Mouse (Mus musculus) bone marrow macrophage, adult 2 months (primary cell): ENCODE results near the gene Ksr1. TPM values are rescaled to one million over a fixed set of nuclear protein-coding genes. Genes with fewer than 3 reads are reported as not detected.

Source experiments
- H3K27ac ChIP-seq: 2 replicates; pipeline ENCODE4 v1.5.1; 2012; ENCODE audit warnings: low read depth, low read length; ENCODE audit not compliant: insufficient read depth
- H3K4me1 ChIP-seq: 2 replicates; pipeline ENCODE4 v1.6.1; 2012; ENCODE audit warnings: low read length; ENCODE audit not compliant: control insufficient read depth, insufficient read depth
- H3K4me3 ChIP-seq: 2 replicates; pipeline ENCODE4 v1.5.1; 2012; ENCODE audit warnings: mild to moderate bottlenecking, low read length, moderate library complexity; ENCODE audit not compliant: insufficient read depth
- CTCF ChIP-seq: IDR thresholded peaks from 2 replicates; pipeline ENCODE4 v1.5.1; 2012; ENCODE audit warnings: low read depth, mild to moderate bottlenecking, low read length, moderate library complexity
- POLR2A ChIP-seq: IDR thresholded peaks from 2 replicates; pipeline ENCODE4 v1.6.1; 2012; ENCODE audit warnings: mild to moderate bottlenecking, low read depth, low read length, borderline replicate concordance
- polyA plus RNA-seq: library from polyadenylated mRNA; stranded (reverse); fragments of >200 nt; gene quantifications from 2 replicates; pipeline ENCODE4 v1.2.4, GENCODE M21; 2012; ENCODE audit not compliant: missing spikeins, insufficient read depth, insufficient read length

The Ksr1 gene
- polyA plus RNA-seq, 1 experiment = 6.0 TPM

- Histone ChIP-seq H3K4me3 (no peak overlapping the region), H3K27ac (no peak overlapping the region), H3K4me1 (peaks cover 6% of the 10 kb centered on the region)
- TF ChIP-seq POLR2A = no peak
- TF ChIP-seq CTCF = no peak
These were observed 48.5 kb downstream of the Ksr1 start for GRCm38 (mm10) chr11:79097736-79098135.

- no peak for TF ChIP-seq POLR2A
- no peak for TF ChIP-seq CTCF
- H3K4me1 ChIP-seq = peaks cover 6% of the 10 kb centered on the region
- no peak overlapping the region for H3K27ac ChIP-seq
- H3K4me3 ChIP-seq = no peak overlapping the region
These were observed 49.5 kb downstream of the Ksr1 start for GRCm38 (mm10) chr11:79096673-79097072.

- H3K4me1 ChIP-seq = peaks cover 6% of the 10 kb centered on the region
- TF ChIP-seq CTCF (no peak), POLR2A (no peak)
- H3K27ac ChIP-seq = no peak overlapping the region
- H3K4me3 ChIP-seq = no peak overlapping the region
These were observed 50.5 kb downstream of the Ksr1 start for GRCm38 (mm10) chr11:79095713-79096112.

GRCm38 (mm10) chr11:79094727-79095126, 51.5 kb downstream of the Ksr1 start:
- H3K4me1 ChIP-seq = peaks cover 6% of the 10 kb centered on the region
- TF ChIP-seq POLR2A (no peak), CTCF (no peak)
- no peak overlapping the region for H3K27ac ChIP-seq
- H3K4me3 ChIP-seq = no peak overlapping the region

GRCm38 (mm10) chr11:79093986-79094695, 52.1 kb downstream of the Ksr1 start:
- H3K4me3 ChIP-seq = no peak overlapping the region
- no peak overlapping the region for H3K27ac ChIP-seq
- peaks cover 8% of the 10 kb centered on the region for H3K4me1 ChIP-seq

GRCm38 (mm10) chr11:79093386-79093906, 52.8 kb downstream of the Ksr1 start:
- no peak for TF ChIP-seq CTCF
- no peak for TF ChIP-seq POLR2A
- Histone ChIP-seq H3K4me1 (peaks cover 8% of the 10 kb centered on the region), H3K27ac (no peak overlapping the region), H3K4me3 (no peak overlapping the region)

More at GRCm38 (mm10) chr11:79093986-79094695, 52.1 kb downstream of the Ksr1 start:
- no peak for TF ChIP-seq CTCF
- TF ChIP-seq POLR2A = no peak

GRCm38 (mm10) chr11:79092802-79093201, 53.4 kb downstream of the Ksr1 start:
- Histone ChIP-seq H3K4me1 (peaks cover 11% of the 10 kb centered on the region), H3K4me3 (no peak overlapping the region), H3K27ac (no peak overlapping the region)
- TF ChIP-seq POLR2A = no peak
- no peak for TF ChIP-seq CTCF

GRCm38 (mm10) chr11:79092245-79092644, 54.0 kb downstream of the Ksr1 start:
- no peak overlapping the region for H3K4me3 ChIP-seq
- no peak for TF ChIP-seq POLR2A

GRCm38 (mm10) chr11:79089756-79090155, 56.5 kb downstream of the Ksr1 start:
- Histone ChIP-seq H3K4me3 (no peak overlapping the region), H3K4me1 (peaks cover 25% of the 10 kb centered on the region), H3K27ac (no peak overlapping the region)
- TF ChIP-seq POLR2A = no peak
- no peak for TF ChIP-seq CTCF

More at GRCm38 (mm10) chr11:79092245-79092644, 54.0 kb downstream of the Ksr1 start:
- H3K27ac ChIP-seq = no peak overlapping the region
- peaks cover 17% of the 10 kb centered on the region for H3K4me1 ChIP-seq

- no peak overlapping the region for H3K27ac ChIP-seq
- no peak for TF ChIP-seq CTCF
- no peak for TF ChIP-seq POLR2A
- peaks cover 25% of the 10 kb centered on the region for H3K4me1 ChIP-seq
- no peak overlapping the region for H3K4me3 ChIP-seq
These were observed 57.2 kb downstream of the Ksr1 start for GRCm38 (mm10) chr11:79089027-79089426.
